Mouse (Mus musculus) kidney, adult 2 months (tissue): ENCODE data around the gene Nepro.

Experiments
- CTCF ChIP-seq: fragments of 200-500 bp; conservative IDR thresholded peaks from 2 replicates; pipeline ENCODE4 v1.5.1; 2011; ENCODE audit warnings: low read depth, mild to moderate bottlenecking, control low read depth, low read length, moderate library complexity, mixed read lengths; ENCODE audit not compliant: insufficient read depth, insufficient read length
- POLR2A ChIP-seq: fragments of 200-500 bp; IDR thresholded peaks from one replicate; pipeline ENCODE4 v1.6.1; 2011; ENCODE audit warnings: low read depth, low read length, control low read depth

DNA sequence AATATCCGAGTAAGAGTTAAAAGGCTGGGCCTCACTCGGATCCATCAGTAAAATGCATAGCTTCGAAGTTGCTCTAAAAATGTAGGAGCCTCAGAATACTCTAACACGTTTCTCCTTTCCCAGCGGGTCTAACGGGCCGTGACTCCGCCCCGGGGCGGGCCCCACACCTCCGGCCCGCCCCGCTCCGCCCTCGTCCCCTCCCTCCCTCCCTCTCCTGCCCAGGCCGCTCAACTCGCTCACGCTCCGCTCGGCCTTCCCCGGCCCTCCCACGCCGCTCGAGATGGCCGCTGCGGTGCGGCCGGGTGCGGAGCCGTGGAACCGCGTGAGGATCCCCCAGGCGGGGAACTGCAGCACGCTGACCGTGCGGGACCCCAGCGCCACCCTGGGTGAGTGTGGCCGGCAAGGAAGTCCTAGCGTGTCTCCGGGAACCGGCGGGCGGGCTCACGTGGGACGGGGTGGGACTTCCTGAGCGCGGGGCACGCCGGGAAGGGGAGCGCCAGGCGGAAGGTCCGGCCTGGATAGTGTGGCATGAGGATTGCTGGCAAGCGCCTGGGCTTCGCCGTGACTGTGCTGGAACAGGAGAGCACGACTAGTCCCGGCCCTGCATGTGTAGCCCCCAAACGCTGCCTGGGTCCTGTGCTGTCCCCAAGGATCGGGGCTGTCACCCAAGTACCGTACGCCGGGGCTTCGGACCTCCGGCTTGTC lies at the start of gene Nepro:
- no peak for TF ChIP-seq CTCF
- TF ChIP-seq POLR2A = peak; percentile 75
